Mouse (Mus musculus) liver, adult 2 months (tissue): ENCODE results near the gene Mrvi1.
"Not testable (repeated sequence)": the region's sequence is repeated elsewhere in the genome, so short reads cannot be mapped to it uniquely, and the experiment has no call there.

Experiments used
- CTCF ChIP-seq: fragments of 200-500 bp; IDR thresholded peaks from 2 replicates; pipeline ENCODE4 v1.5.1; 2011; ENCODE audit warnings: low read depth, low read length, control low read depth
- POLR2A ChIP-seq: fragments of 200-500 bp; IDR thresholded peaks from 2 replicates; pipeline ENCODE4 v1.6.1; 2011; ENCODE audit warnings: low read length, control low read depth; ENCODE audit not compliant: insufficient read depth; ENCODE audit errors: extremely low read depth

DNA sequence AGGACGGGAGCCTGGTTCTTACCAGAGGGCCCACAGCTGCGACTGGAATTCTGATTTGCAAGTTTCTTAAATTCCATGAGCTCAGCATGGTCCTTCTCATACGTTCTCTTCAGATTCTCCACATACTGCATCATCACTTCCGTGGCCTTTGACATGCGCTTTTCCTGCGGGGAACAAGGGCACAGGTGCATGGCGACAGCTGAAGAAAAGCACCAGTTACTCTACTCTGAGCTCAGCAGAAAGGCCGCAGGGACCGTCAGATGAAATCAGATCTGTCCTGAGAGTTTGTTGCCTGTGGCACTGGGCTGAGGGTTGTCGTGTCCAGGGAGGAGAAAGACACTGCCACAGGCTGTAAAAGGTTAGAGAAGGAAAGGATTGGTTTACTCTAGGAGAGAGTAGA is 86.5 kb downstream of the Mrvi1 start:
- not testable (repeated sequence) for TF ChIP-seq CTCF, POLR2A
